Mouse (Mus musculus) kidney, adult 2 months (tissue): Measurements from ENCODE around the gene Omp. TPM values are rescaled to one million over a fixed set of nuclear protein-coding genes. Genes with fewer than 3 reads are reported as not detected.
"Not testable (repeated sequence)": the region's sequence is repeated elsewhere in the genome, so short reads cannot be mapped to it uniquely, and the experiment has no call there.

Source experiments
- DNase-seq: peaks from one replicate; pipeline ENCODE4 v3.0.0; 2021
- H3K27ac ChIP-seq: fragments of 200-500 bp; 2 replicates; pipeline ENCODE4 v1.5.1; 2012; ENCODE audit warnings: low read depth, low read length, control low read depth, inconsistent platforms; ENCODE audit not compliant: insufficient read depth
- H3K27me3 ChIP-seq: fragments of 200-500 bp; replicated peaks from 2 replicates; pipeline ENCODE4 v1.6.1; 2012; ENCODE audit warnings: mild to moderate bottlenecking, moderate library complexity, low read length, inconsistent platforms; ENCODE audit not compliant: control insufficient read depth, insufficient read depth
- H3K36me3 ChIP-seq: fragments of 200-500 bp; 2 replicates; pipeline ENCODE4 v1.6.1; 2012; ENCODE audit warnings: mild to moderate bottlenecking, moderate library complexity, low read length, inconsistent platforms; ENCODE audit not compliant: control insufficient read depth, insufficient read depth
- H3K4me1 ChIP-seq: fragments of 200-500 bp; 2 replicates; pipeline ENCODE4 v1.6.1; 2011; ENCODE audit warnings: low read length; ENCODE audit not compliant: control insufficient read depth, insufficient read depth
- H3K4me3 ChIP-seq: fragments of 200-500 bp; 2 replicates; pipeline ENCODE4 v1.5.1; 2011; ENCODE audit warnings: mild to moderate bottlenecking, low read depth, low read length, control low read depth; ENCODE audit not compliant: insufficient read depth
- CTCF ChIP-seq: fragments of 200-500 bp; conservative IDR thresholded peaks from 2 replicates; pipeline ENCODE4 v1.5.1; 2011; ENCODE audit warnings: low read depth, mild to moderate bottlenecking, control low read depth, low read length, moderate library complexity, mixed read lengths; ENCODE audit not compliant: insufficient read depth, insufficient read length
- POLR2A ChIP-seq: fragments of 200-500 bp; IDR thresholded peaks from one replicate; pipeline ENCODE4 v1.6.1; 2011; ENCODE audit warnings: low read depth, low read length, control low read depth
- WGBS: fragments of 180-500 bp; shearing (Covaris S2); methylation state at CpG from one replicate; pipeline ENCODE4 v1.1.7; 2018; 5-methylcytosine and 5-hydroxymethylcytosine counted together
- polyA plus RNA-seq: library from polyadenylated mRNA; depleted of rRNA; stranded (reverse); fragments of >200 nt; gene quantifications from 2 replicates; pipeline ENCODE4 v1.2.3, GENCODE M21; 2012

Gene Omp
- polyA plus RNA-seq, 1 experiment = 1.3 TPM

DNA sequence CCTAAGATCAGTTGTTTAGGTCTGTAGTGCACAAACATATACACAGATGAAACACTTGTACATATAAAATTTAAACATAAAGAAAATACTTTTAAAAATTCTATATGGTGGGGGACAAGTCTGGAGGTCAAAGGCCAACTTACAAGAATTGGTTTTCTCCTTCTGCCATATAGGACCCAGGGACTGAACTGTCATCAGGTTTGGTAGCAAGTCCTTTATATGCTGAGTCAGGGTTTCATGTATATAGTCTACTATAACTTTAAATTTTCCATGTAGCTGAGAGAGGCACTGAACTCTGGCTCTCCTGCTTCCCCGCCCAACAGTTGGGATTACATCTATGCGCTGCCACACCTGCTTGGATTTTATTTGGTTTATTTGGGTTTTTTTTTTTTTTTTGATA, 42.9 kb upstream of the Omp start:
- no peak overlapping the region for H3K27ac ChIP-seq
- 97% methylated on average over 2 of the region's 2 CpGs for WGBS
- no peak for TF ChIP-seq POLR2A
- TF ChIP-seq CTCF = no peak
- H3K36me3 ChIP-seq = no peaks in the 10 kb centered on the region
- DNase-seq = no peak
- no peaks in the 10 kb centered on the region for H3K27me3 ChIP-seq
- peaks cover 8% of the 10 kb centered on the region for H3K4me1 ChIP-seq
- H3K4me3 ChIP-seq = no peak overlapping the region

DNA sequence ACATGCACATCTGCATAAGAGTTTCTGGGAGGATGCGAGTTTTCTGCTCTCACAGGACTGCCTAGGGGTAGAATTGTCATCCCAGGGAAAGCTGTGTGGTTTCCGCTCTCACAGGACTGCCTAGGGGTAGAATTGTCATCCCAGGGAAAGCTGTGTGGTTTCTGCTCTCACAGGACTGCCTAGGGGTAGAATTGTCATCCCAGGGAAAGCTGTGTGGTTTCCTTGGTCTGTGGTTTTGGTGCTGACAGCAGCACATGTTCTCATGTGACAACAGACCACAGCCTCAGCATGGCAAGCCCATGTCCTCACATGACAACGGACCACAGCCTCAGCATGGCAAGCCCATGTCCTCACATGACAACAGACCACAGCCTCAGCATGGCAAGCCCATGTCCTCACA, 42.0 kb upstream of the Omp start:
- DNase-seq, H3K36me3 ChIP-seq, H3K27ac ChIP-seq, H3K4me3 ChIP-seq, H3K27me3 ChIP-seq, H3K4me1 ChIP-seq: not testable (repeated sequence)
- WGBS = 90% methylated on average over 3 of the region's 3 CpGs

DNA sequence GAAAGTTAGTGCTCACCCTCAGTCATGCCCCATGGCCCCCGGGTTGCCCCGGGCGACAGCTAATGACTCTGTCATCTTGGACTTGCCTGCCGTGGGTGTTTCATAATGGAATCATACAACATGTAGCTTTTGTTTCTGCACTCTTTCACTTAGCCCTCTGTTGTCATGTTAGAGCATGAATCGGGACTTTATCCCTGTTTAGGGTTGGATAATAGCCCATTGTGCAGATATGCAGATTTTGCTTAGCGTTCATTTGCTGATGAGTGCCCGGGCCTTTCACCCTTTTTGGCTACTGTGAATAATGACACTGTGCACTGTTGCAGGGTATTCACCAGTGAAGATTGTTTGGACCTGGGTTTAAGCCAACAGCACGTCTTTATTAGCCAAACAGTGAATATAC, 41.3 kb upstream of the Omp start:
- Histone ChIP-seq H3K36me3 (no peaks in the 10 kb centered on the region), H3K27me3 (no peaks in the 10 kb centered on the region)

DNA sequence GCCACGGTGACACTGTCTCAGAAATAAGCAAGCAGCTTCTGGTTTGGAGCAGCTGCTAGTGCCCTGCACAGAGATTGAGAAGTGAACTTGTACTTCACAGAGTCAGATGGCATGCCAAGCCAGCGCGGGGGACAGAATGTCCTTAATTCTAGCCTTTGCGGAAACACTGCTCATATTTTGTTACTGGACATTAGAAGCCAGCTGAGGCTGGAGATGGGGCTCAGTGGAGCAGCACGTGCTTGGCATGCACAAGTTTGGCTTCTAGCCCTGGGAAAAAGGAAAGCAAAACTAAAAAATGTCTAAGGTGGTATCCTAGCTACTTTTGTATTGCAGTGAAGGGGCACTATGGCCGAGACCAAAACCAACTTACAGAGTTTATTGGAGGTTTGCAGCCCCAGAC, 40.0 kb upstream of the Omp start:
- 32% methylated on average over 6 of the region's 6 CpGs for WGBS
- Histone ChIP-seq H3K4me1 (peaks cover 8% of the 10 kb centered on the region), H3K27me3 (no peaks in the 10 kb centered on the region), H3K4me3 (no peak overlapping the region), H3K27ac (peak overlapping the region; percentile 96), H3K36me3 (no peaks in the 10 kb centered on the region)
- TF ChIP-seq POLR2A (no peak), CTCF (no peak)
- peak; percentile 66 for DNase-seq

More for the DNA sequence above, 41.3 kb upstream of the Omp start:
- H3K4me3 ChIP-seq = no peak overlapping the region
- peaks cover 8% of the 10 kb centered on the region for H3K4me1 ChIP-seq
- H3K27ac ChIP-seq = no peak overlapping the region
- 80% methylated on average over 8 of the region's 8 CpGs for WGBS
- no peak for DNase-seq
- no peak for TF ChIP-seq POLR2A

- no peaks in the 10 kb centered on the region for H3K27me3 ChIP-seq
- peak; percentile 73 for DNase-seq
- peak overlapping the region; percentile 93 for H3K27ac ChIP-seq
- H3K4me1 ChIP-seq = peaks cover 6% of the 10 kb centered on the region; the same call in 1 of the 2 replicates
- H3K36me3 ChIP-seq = no peaks in the 10 kb centered on the region
- 40% methylated on average over 5 of the region's 5 CpGs for WGBS
- peak overlapping the region; percentile 77 for H3K4me3 ChIP-seq
- TF ChIP-seq POLR2A (no peak), CTCF (no peak)
These were observed 33.4 kb upstream of the Omp start for GRCm38 (mm10) chr7:98178560-98179231.

GRCm38 (mm10) chr7:98177929-98178559, 32.7 kb upstream of the Omp start, which contains the start of gene Capn5:
Gene Capn5 (minus strand): TSS chr7:98178274.
- under 1% methylated on average over 38 of the region's 44 CpGs for WGBS
- Histone ChIP-seq H3K36me3 (no peaks in the 10 kb centered on the region), H3K4me3 (peak within 1 kb of the TSS; percentile 88), H3K4me1 (peaks cover 9% of the 10 kb centered on the region), H3K27ac (peak within 1 kb of the TSS; percentile 93), H3K27me3 (no peaks in the 10 kb centered on the region)
- DNase-seq = peak; percentile 74
- TF ChIP-seq CTCF (peak; percentile 64), POLR2A (no peak)

DNA sequence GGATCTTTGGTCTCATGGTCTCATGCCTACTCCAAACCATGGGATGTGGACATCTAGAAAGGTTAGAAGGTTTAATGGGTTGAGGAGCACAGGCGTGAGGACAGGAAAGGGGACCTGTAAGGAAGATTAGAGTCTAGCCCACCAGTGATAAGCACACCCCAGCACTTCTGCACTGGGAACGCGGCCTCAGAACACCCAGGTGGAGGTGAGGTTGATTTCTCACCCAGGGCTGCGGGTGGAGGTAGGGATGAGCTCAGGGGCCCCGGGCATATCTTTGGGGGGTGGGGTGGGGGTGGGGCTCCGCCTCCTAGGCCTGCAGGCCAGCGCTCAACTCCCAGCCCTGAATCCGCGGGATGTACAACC, 32.2 kb upstream of the Omp start:
- 7% methylated on average over 9 of the region's 9 CpGs for WGBS
- peaks cover 9% of the 10 kb centered on the region for H3K4me1 ChIP-seq
- no peaks in the 10 kb centered on the region for H3K27me3 ChIP-seq
- DNase-seq = no peak
- TF ChIP-seq CTCF (no peak), POLR2A (no peak)
- H3K36me3 ChIP-seq = no peaks in the 10 kb centered on the region
- peak overlapping the region; percentile 88 for H3K4me3 ChIP-seq
- H3K27ac ChIP-seq = peak overlapping the region; percentile 44; the same call in 1 of the 2 replicates
